Mouse (Mus musculus): ENCODE results near the gene 1700084M14Rik. TPM values are rescaled to one million over a fixed set of nuclear protein-coding genes. Genes with fewer than 3 reads are reported as not detected.
"Not testable (repeated sequence)": the region's sequence is repeated elsewhere in the genome, so short reads cannot be mapped to it uniquely, and the experiment has no call there.

The 1700084M14Rik gene
- not detected in 2 replicates for polyA plus RNA-seq (2015; fragmentation: Nextera tagmentation; extraction: Ambion mirVana)

- not testable (repeated sequence) for H3K4me1 ChIP-seq (ENCODE audit: insufficient read depth); DNase-seq; ATAC-seq; H3K4me2 ChIP-seq (ENCODE audit: low read depth, low read length); H3K4me3 ChIP-seq (ENCODE audit: low read depth, low read length); H3K27me3 ChIP-seq (ENCODE audit: insufficient read depth, low read length); H3K36me3 ChIP-seq (replicated peaks; ENCODE audit: insufficient read depth, low read length); H3K9ac ChIP-seq (replicated peaks); H3K9me3 ChIP-seq (ENCODE audit: low read length); H3K27ac ChIP-seq (ENCODE audit: low read depth)
- WGBS (ENCODE audit: insufficient replicate concordance): 79% methylated on average over 3 of the region's 3 CpGs
Measured at GRCm38 (mm10) chrX:91575811-91576210, at the start of gene 1700084M14Rik. Gene 1700084M14Rik, minus strand, starts transcription at chrX:91575911.

Other genes with a start within 250 kb of the 1700084M14Rik start
- not detected in 2 replicates for gene Mageb2, start 244.2 kb downstream of the 1700084M14Rik start, polyA plus RNA-seq (2015; fragmentation: Nextera tagmentation; extraction: Ambion mirVana)
- gene Gm5072, start 183.4 kb downstream of the 1700084M14Rik start, polyA plus RNA-seq (2015; fragmentation: Nextera tagmentation; extraction: Ambion mirVana): not detected in 2 replicates
- not detected in 2 replicates for gene Gm8914, start 95.8 kb downstream of the 1700084M14Rik start, polyA plus RNA-seq (2015; fragmentation: Nextera tagmentation; extraction: Ambion mirVana)
- not detected in 2 replicates for gene Gm14781, start 56.3 kb upstream of the 1700084M14Rik start, polyA plus RNA-seq (2015; fragmentation: Nextera tagmentation; extraction: Ambion mirVana)
- gene Mageb5, start 207.1 kb upstream of the 1700084M14Rik start, polyA plus RNA-seq (2015; fragmentation: Nextera tagmentation; extraction: Ambion mirVana): not detected in 2 replicates

Measured in liver, postnatal 0 days (tissue).